ENCODE assay signal across 31 mouse cellular contexts in genomic region chr3:52185351-52185750, GRCm38 (mm10).
DNase-seq lines count a peak whose midpoint lies in the region; ATAC-seq and TF ChIP-seq lines count a peak whose summit lies in the region.
"Had no signal": no experiment of that assay in that cellular context is flagged by ENCODE, and none has a peak within 500 bp of the region (broad histone marks: within the 10 kb centered on the region; RNA-seq: fewer than 3 reads in every experiment).

No protein-coding gene starts in this region.

- peaks cover 11% of the 10 kb centered on the region; the same call in 1 of the 2 replicates for H3K27me3 ChIP-seq in hindbrain, embryonic 10.5 days (ENCODE audit: insufficient read depth, poor library complexity, severe bottlenecking)
- H3K27me3 ChIP-seq in hindbrain, postnatal 0 days (ENCODE audit: insufficient read depth, low read length), result no peaks in the 10 kb centered on the region
- H3K27me3 ChIP-seq in midbrain, embryonic 11.5 days (ENCODE audit: control insufficient read depth, insufficient read depth, low read length), result no peaks in the 10 kb centered on the region
- no peaks in the 10 kb centered on the region for H3K27me3 ChIP-seq in midbrain, embryonic 15.5 days (replicated peaks)
- no peaks in the 10 kb centered on the region for H3K27me3 ChIP-seq in neural tube, embryonic 13.5 days
- H3K27me3 ChIP-seq: CH12.LX; forebrain, embryonic 12.5 days; heart, embryonic 13.5 days; hindbrain, embryonic 15.5 days; limb, embryonic 12.5 days; liver, embryonic 12.5 days; stomach, embryonic 15.5 days had no signal

- no peak for ATAC-seq in hindbrain, postnatal 0 days
- ATAC-seq in midbrain, embryonic 11.5 days (ENCODE audit: low FRiP score), result no peak
- no peak for ATAC-seq in midbrain, embryonic 15.5 days (replicated peaks)
- no peak for ATAC-seq in neural tube, embryonic 13.5 days (ENCODE audit: low read depth)
- ATAC-seq: activated CD4-positive, CD25-positive, alpha-beta regulatory T cell, adult 4 months; liver, embryonic 12.5 days; liver, postnatal 0 days; midbrain, embryonic 13.5 days had no signal

- no peaks in the 10 kb centered on the region for H3K36me3 ChIP-seq in hindbrain, embryonic 10.5 days
- no peaks in the 10 kb centered on the region for H3K36me3 ChIP-seq in hindbrain, postnatal 0 days (ENCODE audit: insufficient read depth, low read length)
- H3K36me3 ChIP-seq in midbrain, embryonic 11.5 days (ENCODE audit: control insufficient read depth, insufficient read depth, low read length), result no peaks in the 10 kb centered on the region
- H3K36me3 ChIP-seq in midbrain, embryonic 15.5 days (replicated peaks), result no peaks in the 10 kb centered on the region
- H3K36me3 ChIP-seq in neural tube, embryonic 13.5 days, result no peaks in the 10 kb centered on the region
- H3K36me3 ChIP-seq: forebrain, embryonic 12.5 days; heart, embryonic 13.5 days; hindbrain, embryonic 15.5 days; limb, embryonic 12.5 days; liver, embryonic 12.5 days; midbrain, embryonic 13.5 days; stomach, embryonic 15.5 days had no signal

- no peaks in the 10 kb centered on the region for H3K9me3 ChIP-seq in hindbrain, embryonic 10.5 days
- no peaks in the 10 kb centered on the region for H3K9me3 ChIP-seq in hindbrain, postnatal 0 days (ENCODE audit: low read length)
- H3K9me3 ChIP-seq in midbrain, embryonic 11.5 days (ENCODE audit: control insufficient read depth, low read length), result no peaks in the 10 kb centered on the region
- H3K9me3 ChIP-seq in midbrain, embryonic 15.5 days, result no peaks in the 10 kb centered on the region
- no peaks in the 10 kb centered on the region for H3K9me3 ChIP-seq in neural tube, embryonic 13.5 days
- H3K9me3 ChIP-seq: forebrain, embryonic 12.5 days; heart, embryonic 13.5 days; hindbrain, embryonic 15.5 days; limb, embryonic 12.5 days; liver, embryonic 12.5 days; midbrain, embryonic 13.5 days; stomach, embryonic 15.5 days had no signal

- H3K4me2 ChIP-seq in hindbrain, postnatal 0 days (ENCODE audit: low read depth, low read length), result no peak overlapping the region
- no peak overlapping the region for H3K4me2 ChIP-seq in midbrain, embryonic 11.5 days
- H3K4me2 ChIP-seq in midbrain, embryonic 15.5 days, result no peak overlapping the region
- H3K4me2 ChIP-seq in neural tube, embryonic 13.5 days, result no peak overlapping the region
- H3K4me2 ChIP-seq: forebrain, embryonic 12.5 days; heart, embryonic 13.5 days; hindbrain, embryonic 15.5 days; limb, embryonic 12.5 days; liver, embryonic 12.5 days; midbrain, embryonic 13.5 days; stomach, embryonic 15.5 days had no signal

- H3K4me1 ChIP-seq in hindbrain, embryonic 10.5 days (replicated peaks), result peaks cover 56% of the 10 kb centered on the region
- H3K4me1 ChIP-seq in hindbrain, postnatal 0 days (ENCODE audit: insufficient read depth, low read length), result peaks cover 8% of the 10 kb centered on the region
- peaks cover 11% of the 10 kb centered on the region for H3K4me1 ChIP-seq in midbrain, embryonic 11.5 days (ENCODE audit: control insufficient read depth, insufficient read depth, low read length)
- H3K4me1 ChIP-seq in midbrain, embryonic 15.5 days, result peaks cover 11% of the 10 kb centered on the region
- peaks cover 49% of the 10 kb centered on the region for H3K4me1 ChIP-seq in neural tube, embryonic 13.5 days (replicated peaks)

- H3K27ac ChIP-seq in hindbrain, embryonic 10.5 days, result peak overlapping the region; percentile 47
- no peak overlapping the region for H3K27ac ChIP-seq in hindbrain, postnatal 0 days
- H3K27ac ChIP-seq in midbrain, embryonic 11.5 days (ENCODE audit: low read depth, low read length), result no peak overlapping the region
- H3K27ac ChIP-seq in midbrain, embryonic 15.5 days, result no peak overlapping the region
- H3K27ac ChIP-seq in neural tube, embryonic 13.5 days (replicated peaks), result 0 out of 2 replicates have a peak overlapping the region, but pooled peaks have one; percentile 38
- H3K27ac ChIP-seq: forebrain, embryonic 12.5 days; heart, embryonic 13.5 days; hindbrain, embryonic 15.5 days; limb, embryonic 12.5 days; liver, embryonic 12.5 days; stomach, embryonic 15.5 days had no signal

- H3K4me3 ChIP-seq in hindbrain, embryonic 10.5 days, result no peak overlapping the region
- no peak overlapping the region for H3K4me3 ChIP-seq in hindbrain, postnatal 0 days (ENCODE audit: low read length)
- H3K4me3 ChIP-seq in midbrain, embryonic 11.5 days (ENCODE audit: low read depth, low read length), result no peak overlapping the region
- no peak overlapping the region for H3K4me3 ChIP-seq in midbrain, embryonic 15.5 days
- no peak overlapping the region for H3K4me3 ChIP-seq in neural tube, embryonic 13.5 days
- H3K4me3 ChIP-seq: erythroblast, embryonic 14.5 days; forebrain, embryonic 12.5 days; heart, embryonic 13.5 days; hindbrain, embryonic 15.5 days; limb, embryonic 12.5 days; liver, embryonic 12.5 days; midbrain, embryonic 13.5 days; stomach, embryonic 15.5 days had no signal

- TF ChIP-seq CTCF in hindbrain, postnatal 0 days (IDR thresholded peaks at IDR 0.05; ENCODE audit: low read depth), result no peak

- WGBS in hindbrain, embryonic 10.5 days, result 22% methylated on average over 2 of the region's 2 CpGs
- 35% methylated on average over 2 of the region's 2 CpGs for WGBS in hindbrain, postnatal 0 days
- WGBS in midbrain, embryonic 11.5 days, result 3% methylated on average over 2 of the region's 2 CpGs
- 26% methylated on average over 2 of the region's 2 CpGs for WGBS in midbrain, embryonic 15.5 days
- WGBS in neural tube, embryonic 13.5 days, result 6% methylated on average over 2 of the region's 2 CpGs

- DNase-seq in embryo, embryonic 10 days (ENCODE audit: low spot score), result peak; percentile 18
- no peak for DNase-seq in embryo, embryonic 11 days
- no peak for DNase-seq in hindbrain, embryonic 10.5 days (ENCODE audit: low spot score)
- DNase-seq in hindbrain, postnatal 0 days (ENCODE audit: low spot score), result no peak
- peak; percentile 76 for DNase-seq in midbrain, embryonic 11.5 days (ENCODE audit: low spot score, missing footprints)
- DNase-seq in adrenal gland, postnatal 14 days, result no peak
- DNase-seq: adrenal gland, adult 2 months; cerebellum, adult 2 months; cerebellum, postnatal 14 days; gastrocnemius, postnatal 14 days; heart, postnatal 10 days; kidney, adult 2 months; kidney, postnatal 14 days; layer of hippocampus, adult 9-11 months; liver, postnatal 0 days; lung, postnatal 36 days; right cerebral cortex, postnatal 25 days; thymus, adult 2 months; thymus, postnatal 36 days had no signal

- H3K9ac ChIP-seq in hindbrain, postnatal 0 days (replicated peaks; ENCODE audit: low read length), result no peak overlapping the region
- H3K9ac ChIP-seq in midbrain, embryonic 11.5 days (ENCODE audit: low read length), result no peak overlapping the region
- H3K9ac ChIP-seq in midbrain, embryonic 15.5 days, result no peak overlapping the region
- no peak overlapping the region for H3K9ac ChIP-seq in neural tube, embryonic 13.5 days
- H3K9ac ChIP-seq: forebrain, embryonic 12.5 days; heart, embryonic 13.5 days; hindbrain, embryonic 15.5 days; limb, embryonic 12.5 days; liver, embryonic 12.5 days; liver, postnatal 0 days; midbrain, embryonic 13.5 days; stomach, embryonic 15.5 days had no signal

Comparison
In these comparisons a context has a peak if more than half of its experiments do, and no peak if none do; other contexts are left out.
1. DNase-seq: peak in embryo, embryonic 10 days (single experiment) and midbrain, embryonic 11.5 days (single experiment); none in embryo, embryonic 11 days (single experiment), hindbrain, embryonic 10.5 days (single experiment), hindbrain, postnatal 0 days (single experiment) and adrenal gland, postnatal 14 days (single experiment).
2. H3K27ac ChIP-seq: peak in hindbrain, embryonic 10.5 days (single experiment) and neural tube, embryonic 13.5 days (single experiment); none in hindbrain, postnatal 0 days (single experiment), midbrain, embryonic 11.5 days (single experiment) and midbrain, embryonic 15.5 days (single experiment).